Mouse (Mus musculus) T-cell, adult 2 months (primary cell): ENCODE results near the gene Nus1.
A peak's percentile ranks its signal among the peaks of the same experiment; 100 is the strongest.

Source experiments
- DNase-seq: peaks from one replicate; pipeline ENCODE4 v3.0.0; 2022; ENCODE audit warnings: low spot score

Gene Nus1

GRCm38 (mm10) chr10:52417998-52418860 lies 882 bp downstream of the Nus1 start:
- no peak for DNase-seq

DNA sequence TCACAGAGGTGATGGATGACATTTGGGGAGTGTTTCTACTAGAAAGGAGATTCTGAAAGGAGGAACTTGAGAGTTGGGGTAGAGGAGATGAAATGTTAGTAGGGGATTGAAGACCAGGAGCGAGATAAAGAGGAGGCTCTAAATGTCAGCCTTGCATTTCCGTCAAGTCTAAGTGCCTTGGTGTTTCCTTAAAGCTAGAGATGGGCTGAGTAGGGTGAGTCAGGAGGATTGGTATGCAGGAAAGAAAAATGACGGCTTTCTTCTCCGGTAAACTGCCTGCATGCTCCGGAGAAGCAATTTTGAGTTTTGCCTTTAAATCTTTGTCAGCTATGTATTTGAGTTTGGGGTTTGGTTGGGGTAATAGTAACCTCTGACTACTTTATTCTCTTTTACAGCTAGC lies 1.6 kb downstream of the Nus1 start:
- no peak for DNase-seq

GRCm38 (mm10) chr10:52419402-52419801 lies 2.1 kb downstream of the Nus1 start:
- DNase-seq: no peak

GRCm38 (mm10) chr10:52420526-52420925 lies 3.2 kb downstream of the Nus1 start:
- no peak for DNase-seq

GRCm38 (mm10) chr10:52421716-52422115 lies 4.4 kb downstream of the Nus1 start:
- no peak for DNase-seq

DNA sequence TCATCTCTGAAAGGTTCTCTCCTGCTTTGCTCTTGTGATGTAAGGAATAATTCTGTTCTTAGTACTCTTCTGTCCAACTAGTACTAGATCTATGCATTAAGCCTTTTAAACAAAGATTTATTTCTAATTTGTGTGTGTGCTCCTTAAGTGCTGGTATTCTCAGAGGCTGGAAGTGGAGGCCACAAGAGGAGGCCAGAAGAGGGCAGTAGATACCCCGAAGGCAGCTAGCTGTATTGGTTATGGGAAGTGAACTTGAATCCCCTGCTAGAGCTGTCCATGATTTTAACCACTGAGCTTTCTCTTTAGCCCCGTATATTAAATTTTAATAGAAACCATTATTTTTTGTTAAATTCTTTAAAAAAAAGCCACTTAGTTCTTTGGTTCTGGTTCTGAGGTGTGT lies 5.8 kb downstream of the Nus1 start:
- DNase-seq: peak; percentile 21

DNA sequence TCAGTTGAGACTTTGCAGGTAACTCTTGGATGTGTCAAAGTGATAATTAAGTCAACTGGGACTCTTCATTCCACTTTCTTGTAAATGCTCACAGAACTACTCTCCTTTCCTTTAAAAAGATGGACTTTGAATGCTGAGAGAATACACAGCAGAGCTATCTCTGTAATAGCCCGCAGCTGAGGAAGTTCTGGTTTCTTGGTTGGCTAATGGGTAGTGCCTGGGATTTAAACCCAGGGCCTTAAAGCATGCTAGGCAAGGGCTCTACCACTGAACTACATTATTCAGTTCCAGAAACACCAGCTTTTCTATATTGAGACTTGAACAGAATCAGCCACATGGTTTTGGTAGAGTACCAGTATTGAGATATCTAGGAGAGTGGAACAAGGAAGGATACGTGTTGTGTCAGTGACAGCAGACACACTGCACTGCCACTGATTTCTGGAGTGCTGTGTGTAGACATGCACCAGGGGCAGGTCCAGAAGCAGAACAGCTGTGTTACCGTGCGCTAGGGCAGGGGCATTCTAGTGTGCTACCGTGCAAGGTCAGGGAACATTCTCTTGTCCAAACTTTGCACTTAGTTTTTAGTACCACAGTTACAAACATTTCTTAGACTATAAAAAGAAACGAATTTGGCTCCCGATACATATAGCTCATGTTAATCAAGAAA lies 9.1 kb downstream of the Nus1 start:
- DNase-seq: no peak

DNA sequence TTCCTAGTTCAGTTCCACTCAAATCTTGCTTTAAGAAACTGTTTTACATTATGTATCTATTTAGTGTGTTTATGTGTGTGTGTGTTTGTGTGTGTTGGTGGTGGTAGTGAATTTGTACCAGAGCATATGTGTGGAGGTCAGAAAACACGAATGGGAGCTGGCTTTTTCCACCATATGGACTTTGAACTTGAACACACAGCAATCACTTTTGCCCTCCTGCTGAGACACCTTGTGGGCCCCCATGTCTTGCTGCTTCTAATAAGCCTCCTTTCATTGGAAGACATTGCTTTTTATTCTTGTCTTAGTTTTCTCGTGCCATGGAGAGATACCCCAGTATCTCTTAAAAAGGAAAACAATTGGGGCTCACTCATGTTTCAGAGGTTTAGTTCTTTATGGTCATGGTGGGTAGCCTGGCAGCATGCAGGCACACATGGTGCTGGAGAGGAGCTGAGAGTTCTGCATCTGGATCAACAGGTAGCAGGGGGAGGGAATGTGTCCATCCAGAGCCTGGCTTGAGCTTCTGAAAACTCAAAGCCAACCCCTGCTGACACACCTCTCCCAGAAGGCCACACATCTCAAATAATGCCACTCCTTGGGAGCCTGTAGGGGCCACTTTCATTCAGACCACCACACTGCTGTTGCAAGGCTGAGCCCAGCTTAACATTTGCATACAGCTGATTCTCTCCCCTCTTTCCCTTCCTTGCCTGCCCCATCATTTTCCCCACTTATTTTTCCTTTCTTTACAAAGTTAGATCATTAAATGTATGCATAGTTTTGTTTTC lies 10.5 kb downstream of the Nus1 start:
- no peak for DNase-seq

DNA sequence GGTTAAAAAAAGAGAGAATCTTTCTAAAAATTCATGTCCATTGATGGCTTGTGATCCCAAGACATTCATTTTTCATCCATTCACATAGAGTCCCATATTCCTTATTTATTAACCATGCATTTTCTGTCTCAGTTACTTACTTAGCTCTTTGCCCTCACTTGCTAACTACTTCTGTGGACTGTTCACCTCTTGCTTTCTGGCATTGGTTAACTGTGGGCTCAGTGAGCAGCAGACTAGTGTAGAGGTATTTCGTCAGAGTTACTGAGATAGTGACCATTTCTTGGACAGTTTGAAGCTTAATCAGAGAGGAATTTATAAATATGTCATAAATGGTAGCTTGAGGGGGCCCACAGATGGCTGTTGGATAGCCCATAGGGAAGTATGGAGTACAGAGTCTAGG lies 13.6 kb downstream of the Nus1 start:
- DNase-seq: no peak

DNA sequence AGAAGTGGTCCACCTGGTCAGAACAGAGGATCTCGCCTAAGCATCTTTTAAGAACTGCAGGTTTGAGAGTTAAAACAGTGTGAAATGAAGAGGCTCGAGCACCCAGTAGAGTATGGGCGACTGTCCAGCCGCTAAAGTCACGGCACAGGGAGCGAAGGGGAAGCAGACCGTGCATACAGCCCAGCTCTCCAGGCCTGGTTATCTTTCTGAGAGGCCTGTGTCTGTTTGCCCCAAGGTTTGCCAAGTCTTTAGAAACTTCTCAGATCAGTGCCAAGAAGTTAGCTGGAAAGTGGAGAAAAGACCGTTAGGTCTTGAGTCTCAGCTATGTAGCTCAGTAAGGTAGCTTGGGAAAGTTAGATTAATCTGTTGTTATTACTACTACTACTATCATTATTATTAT lies 17.5 kb downstream of the Nus1 start:
- no peak for DNase-seq

- no peak for DNase-seq
Observed at GRCm38 (mm10) chr10:52460614-52461013, 43.3 kb downstream of the Nus1 start.

GRCm38 (mm10) chr10:52463941-52464739 lies 46.8 kb downstream of the Nus1 start:
- no peak for DNase-seq

- DNase-seq: no peak
Observed at GRCm38 (mm10) chr10:52471520-52471919, 54.2 kb downstream of the Nus1 start.
